Mouse (Mus musculus): ENCODE data around the gene Sorbs2. TPM values are rescaled to one million over a fixed set of nuclear protein-coding genes. Genes with fewer than 3 reads are reported as not detected.
A peak's percentile ranks its signal among the peaks of the same experiment; 100 is the strongest.

Gene Sorbs2
- total and polyA plus RNA-seq, 2 experiments from 2014 or later = 36.1 to 79.5 TPM

DNA sequence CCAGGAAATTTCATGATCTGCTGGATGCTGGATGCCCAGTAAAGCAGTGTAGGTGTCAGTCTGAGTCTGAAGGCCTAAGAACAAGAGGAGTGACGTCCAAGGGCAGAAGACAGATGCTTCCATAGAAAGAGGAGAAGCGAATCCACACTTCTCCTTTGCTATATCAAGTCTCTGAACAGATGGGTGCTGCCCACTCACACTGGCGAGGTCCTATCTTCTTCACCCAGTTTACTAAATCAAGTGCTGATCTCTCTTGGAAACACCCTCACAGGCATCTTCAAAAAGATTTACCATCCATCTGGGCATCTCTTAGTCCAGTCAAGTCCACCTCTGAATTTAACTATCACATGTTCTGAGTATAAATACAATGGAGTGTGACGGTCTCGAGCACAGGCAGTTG, 86.1 kb downstream of the Sorbs2 start:
- Histone ChIP-seq H3K9ac (replicated peaks; ENCODE audit: low read length, poor library complexity, severe bottlenecking) (no peak overlapping the region), H3K27me3 (ENCODE audit: insufficient read depth, low read length) (no peaks in the 10 kb centered on the region), H3K4me1 (ENCODE audit: insufficient read depth, low read length) (no peaks in the 10 kb centered on the region), H3K4me2 (ENCODE audit: low read depth, low read length, poor library complexity, severe bottlenecking) (no peak overlapping the region), H3K36me3 (ENCODE audit: insufficient read depth, low read length) (no peaks in the 10 kb centered on the region), H3K27ac (ENCODE audit: low read depth, low read length) (no peak overlapping the region), H3K4me3 (ENCODE audit: low read depth, low read length) (no peak overlapping the region), H3K9me3 (ENCODE audit: low read length) (no peaks in the 10 kb centered on the region)
- TF ChIP-seq CTCF (IDR thresholded peaks at IDR 0.05) = no peak
- no peak for ATAC-seq (ENCODE audit: low FRiP score)
- WGBS = 91% methylated on average over 5 of the region's 5 CpGs
- no peak for DNase-seq (ENCODE audit: low spot score)

DNA sequence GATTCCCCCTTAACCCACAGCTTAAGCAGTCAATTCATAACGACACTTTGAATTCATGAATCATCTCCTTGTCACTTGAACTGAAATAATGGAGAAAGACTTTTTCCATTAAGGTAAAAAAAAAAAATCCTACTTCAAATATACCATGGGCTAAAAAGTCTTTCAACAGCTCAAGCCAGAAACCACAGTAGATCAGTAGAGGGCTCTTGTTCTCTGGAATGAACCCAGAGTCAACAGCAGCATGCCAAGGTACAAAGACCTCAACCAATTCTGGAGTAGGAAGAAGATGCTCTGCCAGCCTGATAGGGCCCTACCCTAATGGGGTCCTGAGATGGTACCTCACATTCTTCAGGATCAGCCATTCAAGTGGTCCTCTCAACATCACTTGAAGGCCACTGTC, 88.4 kb downstream of the Sorbs2 start:
- no peak for TF ChIP-seq CTCF (IDR thresholded peaks at IDR 0.05)
- Histone ChIP-seq H3K36me3 (ENCODE audit: insufficient read depth, low read length) (no peaks in the 10 kb centered on the region), H3K9ac (replicated peaks; ENCODE audit: low read length, poor library complexity, severe bottlenecking) (no peak overlapping the region), H3K4me1 (ENCODE audit: insufficient read depth, low read length) (peaks cover 2% of the 10 kb centered on the region; the same call in 1 of the 2 replicates), H3K4me3 (ENCODE audit: low read depth, low read length) (no peak overlapping the region), H3K27ac (ENCODE audit: low read depth, low read length) (no peak overlapping the region), H3K9me3 (ENCODE audit: low read length) (no peaks in the 10 kb centered on the region), H3K4me2 (ENCODE audit: low read depth, low read length, poor library complexity, severe bottlenecking) (no peak overlapping the region), H3K27me3 (ENCODE audit: insufficient read depth, low read length) (no peaks in the 10 kb centered on the region)
- ATAC-seq (ENCODE audit: low FRiP score) (no peak), DNase-seq (ENCODE audit: low spot score) (no peak)
- 95% methylated on average over 1 of the region's 1 CpGs for WGBS

DNA sequence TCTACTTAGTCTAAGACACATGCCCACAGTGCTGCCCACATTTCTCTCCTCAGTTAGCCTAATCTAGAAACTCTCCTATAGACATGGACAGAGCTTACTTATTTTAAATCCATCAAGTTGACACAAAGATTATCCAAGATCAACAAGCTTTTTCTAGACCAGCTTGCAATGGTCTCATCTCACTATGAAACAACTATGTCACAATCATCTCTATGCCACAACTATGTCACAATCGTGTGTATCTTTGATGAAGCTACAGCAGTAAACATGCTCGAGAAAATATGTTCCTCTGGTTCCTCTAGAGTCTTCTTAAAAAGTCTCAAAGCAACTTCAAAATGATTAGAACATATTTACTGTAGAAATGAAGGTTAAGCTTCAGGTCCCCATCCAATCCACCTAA, 89.0 kb downstream of the Sorbs2 start:
- H3K4me1 ChIP-seq (ENCODE audit: insufficient read depth, low read length) = peaks cover 4% of the 10 kb centered on the region; the same call in 1 of the 2 replicates
- WGBS = 88% methylated on average over 2 of the region's 2 CpGs

DNA sequence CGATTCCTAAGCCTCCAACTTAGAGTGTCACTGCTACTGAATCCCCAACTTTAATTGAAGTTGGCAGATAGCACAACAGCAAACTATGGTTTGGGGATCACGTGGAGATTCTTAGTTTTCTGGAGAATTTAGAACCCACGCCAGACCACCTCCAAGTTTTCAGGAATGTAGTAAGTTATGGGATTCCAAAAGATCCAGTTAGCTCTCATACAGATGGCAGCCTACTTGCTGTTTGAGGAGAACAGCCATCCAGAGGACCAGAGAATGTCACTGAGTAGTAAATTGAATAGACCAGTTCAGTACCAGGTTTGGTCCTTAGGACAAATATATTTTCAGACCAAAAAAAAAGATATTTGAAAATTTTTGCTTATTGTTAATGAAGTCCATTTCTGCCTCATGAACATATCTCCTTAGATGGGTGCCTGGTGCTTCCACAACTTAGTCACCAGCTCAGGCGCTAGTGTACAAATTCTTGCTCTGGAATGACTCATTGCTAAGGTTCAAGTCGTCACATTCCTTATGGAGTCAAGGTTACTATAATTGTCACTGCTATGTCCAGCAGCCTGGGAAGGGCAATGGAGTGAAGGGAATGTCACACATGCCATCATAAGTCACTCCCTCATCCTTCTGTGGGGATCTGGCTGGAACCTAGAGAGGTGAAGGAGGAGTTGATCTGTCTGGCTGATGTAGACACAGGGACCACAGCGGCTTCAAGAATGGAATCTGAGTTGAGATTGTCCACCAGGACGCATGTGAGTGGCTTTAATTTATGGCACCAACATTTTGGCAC, 90.2 kb downstream of the Sorbs2 start:
- WGBS = 88% methylated on average over 7 of the region's 7 CpGs
- Histone ChIP-seq H3K4me3 (ENCODE audit: low read depth, low read length) (no peak overlapping the region), H3K27ac (ENCODE audit: low read depth, low read length) (no peak overlapping the region), H3K27me3 (ENCODE audit: insufficient read depth, low read length) (no peaks in the 10 kb centered on the region), H3K9me3 (ENCODE audit: low read length) (no peaks in the 10 kb centered on the region), H3K4me2 (ENCODE audit: low read depth, low read length, poor library complexity, severe bottlenecking) (no peak overlapping the region), H3K9ac (replicated peaks; ENCODE audit: low read length, poor library complexity, severe bottlenecking) (no peak overlapping the region), H3K36me3 (ENCODE audit: insufficient read depth, low read length) (no peaks in the 10 kb centered on the region), H3K4me1 (ENCODE audit: insufficient read depth, low read length) (peaks cover 4% of the 10 kb centered on the region; the same call in 1 of the 2 replicates)
- no peak for ATAC-seq (ENCODE audit: low FRiP score)
- no peak for DNase-seq (ENCODE audit: low spot score)
- TF ChIP-seq CTCF (IDR thresholded peaks at IDR 0.05) = no peak

More for the DNA sequence above, 89.0 kb downstream of the Sorbs2 start:
- H3K27ac ChIP-seq (ENCODE audit: low read depth, low read length) = no peak overlapping the region
- TF ChIP-seq CTCF (IDR thresholded peaks at IDR 0.05) = no peak
- no peak for ATAC-seq (ENCODE audit: low FRiP score)
- no peaks in the 10 kb centered on the region for H3K9me3 ChIP-seq (ENCODE audit: low read length)
- H3K27me3 ChIP-seq (ENCODE audit: insufficient read depth, low read length) = no peaks in the 10 kb centered on the region
- H3K4me2 ChIP-seq (ENCODE audit: low read depth, low read length, poor library complexity, severe bottlenecking) = no peak overlapping the region
- H3K4me3 ChIP-seq (ENCODE audit: low read depth, low read length) = no peak overlapping the region
- H3K9ac ChIP-seq (replicated peaks; ENCODE audit: low read length, poor library complexity, severe bottlenecking) = no peak overlapping the region
- no peaks in the 10 kb centered on the region for H3K36me3 ChIP-seq (ENCODE audit: insufficient read depth, low read length)
- DNase-seq (ENCODE audit: low spot score) = no peak

DNA sequence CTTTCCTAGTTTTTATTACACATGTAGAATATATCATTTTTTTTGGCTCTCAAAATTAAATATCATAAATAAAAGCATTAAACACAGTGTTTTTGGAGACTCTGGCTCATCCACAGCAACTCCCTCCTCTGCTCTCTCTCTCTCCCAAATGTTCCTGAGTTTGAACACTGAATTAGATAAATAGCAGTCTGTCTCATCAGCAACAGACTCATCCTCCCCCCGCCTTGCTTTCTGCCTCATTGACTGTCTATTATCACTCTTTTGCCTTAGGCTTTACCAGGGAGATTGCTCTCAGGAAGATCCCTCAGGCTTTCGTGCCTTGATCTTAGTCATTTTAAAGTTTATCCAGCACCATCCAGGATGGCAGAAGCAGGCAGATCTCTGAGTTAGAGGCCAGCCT, 91.3 kb downstream of the Sorbs2 start:
- Histone ChIP-seq H3K27me3 (ENCODE audit: insufficient read depth, low read length) (no peaks in the 10 kb centered on the region), H3K9ac (replicated peaks; ENCODE audit: low read length, poor library complexity, severe bottlenecking) (no peak overlapping the region), H3K9me3 (ENCODE audit: low read length) (no peaks in the 10 kb centered on the region), H3K4me3 (ENCODE audit: low read depth, low read length) (no peak overlapping the region), H3K36me3 (ENCODE audit: insufficient read depth, low read length) (no peaks in the 10 kb centered on the region), H3K4me2 (ENCODE audit: low read depth, low read length, poor library complexity, severe bottlenecking) (no peak overlapping the region), H3K4me1 (ENCODE audit: insufficient read depth, low read length) (peaks cover 4% of the 10 kb centered on the region; the same call in 1 of the 2 replicates), H3K27ac (ENCODE audit: low read depth, low read length) (no peak overlapping the region)
- TF ChIP-seq CTCF (IDR thresholded peaks at IDR 0.05) = no peak
- no peak for DNase-seq (ENCODE audit: low spot score)
- ATAC-seq (ENCODE audit: low FRiP score) = no peak
- WGBS = 38% methylated on average over 2 of the region's 2 CpGs

DNA sequence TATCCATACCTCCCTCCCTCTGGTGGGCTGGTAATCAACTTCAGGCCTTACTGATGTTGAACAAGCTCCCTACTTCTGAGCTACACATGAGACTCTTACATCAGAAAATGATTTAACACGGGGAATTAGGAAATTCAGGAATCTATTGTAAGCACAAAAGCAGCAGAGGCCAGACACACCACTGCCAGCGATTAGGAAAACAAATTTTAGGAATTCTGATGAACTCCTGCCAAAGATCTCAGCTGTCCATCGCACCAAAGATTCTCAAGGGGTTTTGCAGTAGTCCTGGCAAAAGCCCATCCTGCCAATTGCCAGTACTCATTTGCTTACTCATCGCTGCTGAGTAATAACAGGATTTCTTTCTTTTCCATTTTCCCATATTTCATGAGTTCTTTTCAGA, 94.4 kb downstream of the Sorbs2 start:
- no peak overlapping the region for H3K4me3 ChIP-seq (ENCODE audit: low read depth, low read length)
- ATAC-seq (ENCODE audit: low FRiP score) (no peak), DNase-seq (ENCODE audit: low spot score) (peak; percentile 14)
- H3K27ac ChIP-seq (ENCODE audit: low read depth, low read length) = no peak overlapping the region
- H3K9ac ChIP-seq (replicated peaks; ENCODE audit: low read length, poor library complexity, severe bottlenecking) = no peak overlapping the region
- H3K27me3 ChIP-seq (ENCODE audit: insufficient read depth, low read length) = no peaks in the 10 kb centered on the region
- H3K4me1 ChIP-seq (ENCODE audit: insufficient read depth, low read length) = peaks cover 4% of the 10 kb centered on the region; the same call in 1 of the 2 replicates
- WGBS = 59% methylated on average over 4 of the region's 4 CpGs
- H3K4me2 ChIP-seq (ENCODE audit: low read depth, low read length, poor library complexity, severe bottlenecking) = no peak overlapping the region
- H3K36me3 ChIP-seq (ENCODE audit: insufficient read depth, low read length) = no peaks in the 10 kb centered on the region
- H3K9me3 ChIP-seq (ENCODE audit: low read length) = no peaks in the 10 kb centered on the region
- no peak for TF ChIP-seq CTCF (IDR thresholded peaks at IDR 0.05)
